Mouse (Mus musculus): ENCODE data around the gene Astl. TPM values are rescaled to one million over a fixed set of nuclear protein-coding genes. Genes with fewer than 3 reads are reported as not detected.

The Astl gene
- polyA plus RNA-seq (2014; fragmentation: Illumina TruSeq; extraction: RNeasy Lipid Tissue Mini Kit (QIAGEN cat#74804); ENCODE audit: low read depth, low replicate concordance) = not detected

GRCm38 (mm10) chr2:127338416-127338815, at the start of gene Astl:
Gene Astl, plus strand, starts transcription at chr2:127338639.

GRCm38 (mm10) chr2:127335767-127336496, 2.5 kb upstream of the Astl start, which contains the start of gene Dusp2:
Gene Dusp2, plus strand, starts transcription at chr2:127336159.

GRCm38 (mm10) chr2:127362459-127363281, 24.2 kb downstream of the Astl start, which contains the start of gene Adra2b:
Gene Adra2b, plus strand, starts transcription at chr2:127363208.

Other genes with a start within 250 kb of the Astl start
- gene Ncaph, start 204.7 kb upstream of the Astl start, polyA plus RNA-seq (2014; fragmentation: Illumina TruSeq; extraction: RNeasy Lipid Tissue Mini Kit (QIAGEN cat#74804); ENCODE audit: low read depth, low replicate concordance) = 0.40 TPM
- 4.7 TPM for gene Itpripl1, start 195.2 kb upstream of the Astl start, polyA plus RNA-seq (2014; fragmentation: Illumina TruSeq; extraction: RNeasy Lipid Tissue Mini Kit (QIAGEN cat#74804); ENCODE audit: low read depth, low replicate concordance)
- gene 1810024B03Rik, start 130.4 kb upstream of the Astl start, polyA plus RNA-seq (2014; fragmentation: Illumina TruSeq; extraction: RNeasy Lipid Tissue Mini Kit (QIAGEN cat#74804); ENCODE audit: low read depth, low replicate concordance) = 1.2 TPM
- gene Snrnp200, start 130.3 kb upstream of the Astl start, polyA plus RNA-seq (2014; fragmentation: Illumina TruSeq; extraction: RNeasy Lipid Tissue Mini Kit (QIAGEN cat#74804); ENCODE audit: low read depth, low replicate concordance) = 32.2 TPM
- 37.7 TPM for gene Ciao1, start 90.8 kb upstream of the Astl start, polyA plus RNA-seq (2014; fragmentation: Illumina TruSeq; extraction: RNeasy Lipid Tissue Mini Kit (QIAGEN cat#74804); ENCODE audit: low read depth, low replicate concordance)
- gene Tmem127, start 90.7 kb upstream of the Astl start, polyA plus RNA-seq (2014; fragmentation: Illumina TruSeq; extraction: RNeasy Lipid Tissue Mini Kit (QIAGEN cat#74804); ENCODE audit: low read depth, low replicate concordance) = 49.2 TPM
- gene Stard7, start 68.4 kb upstream of the Astl start, polyA plus RNA-seq (2014; fragmentation: Illumina TruSeq; extraction: RNeasy Lipid Tissue Mini Kit (QIAGEN cat#74804); ENCODE audit: low read depth, low replicate concordance) = 173 TPM
- gene Dusp2, start 2.5 kb upstream of the Astl start, polyA plus RNA-seq (2014; fragmentation: Illumina TruSeq; extraction: RNeasy Lipid Tissue Mini Kit (QIAGEN cat#74804); ENCODE audit: low read depth, low replicate concordance) = not detected
- 26.5 TPM for gene Adra2b, start 24.6 kb downstream of the Astl start, polyA plus RNA-seq (2014; fragmentation: Illumina TruSeq; extraction: RNeasy Lipid Tissue Mini Kit (QIAGEN cat#74804); ENCODE audit: low read depth, low replicate concordance)
- gene Gpat2, start 86.6 kb downstream of the Astl start, polyA plus RNA-seq (2014; fragmentation: Illumina TruSeq; extraction: RNeasy Lipid Tissue Mini Kit (QIAGEN cat#74804); ENCODE audit: low read depth, low replicate concordance) = not detected
- 32.9 TPM for gene Fahd2a, start 105.9 kb downstream of the Astl start, polyA plus RNA-seq (2014; fragmentation: Illumina TruSeq; extraction: RNeasy Lipid Tissue Mini Kit (QIAGEN cat#74804); ENCODE audit: low read depth, low replicate concordance)
- gene Kcnip3, start 183.5 kb downstream of the Astl start, polyA plus RNA-seq (2014; fragmentation: Illumina TruSeq; extraction: RNeasy Lipid Tissue Mini Kit (QIAGEN cat#74804); ENCODE audit: low read depth, low replicate concordance) = 1.1 TPM
- 12.3 TPM for gene Prom2, start 202.8 kb downstream of the Astl start, polyA plus RNA-seq (2014; fragmentation: Illumina TruSeq; extraction: RNeasy Lipid Tissue Mini Kit (QIAGEN cat#74804); ENCODE audit: low read depth, low replicate concordance)
- 5.3 TPM for gene Zfp661, start 248.5 kb downstream of the Astl start, polyA plus RNA-seq (2014; fragmentation: Illumina TruSeq; extraction: RNeasy Lipid Tissue Mini Kit (QIAGEN cat#74804); ENCODE audit: low read depth, low replicate concordance)
- 19.1 TPM for gene Mrps5, start 248.6 kb downstream of the Astl start, polyA plus RNA-seq (2014; fragmentation: Illumina TruSeq; extraction: RNeasy Lipid Tissue Mini Kit (QIAGEN cat#74804); ENCODE audit: low read depth, low replicate concordance)

Measured in kidney, adult 10 weeks (tissue).